Mouse (Mus musculus) midbrain, embryonic 14.5 days (tissue): ENCODE measurements around the gene Rab43. TPM values are rescaled to one million over a fixed set of nuclear protein-coding genes. Genes with fewer than 3 reads are reported as not detected.

Experiments used
- ATAC-seq: fragments of 200-750 bp; cut with Nextera tagmentation; 2 replicates; pipeline ENCODE4 v1.8.0; 2017; ENCODE audit warnings: moderate number of reproducible peaks, moderate library complexity; ENCODE audit not compliant: low FRiP score, low TSS enrichment
- DNase-seq: peaks from one replicate; pipeline ENCODE4 v3.0.0-alpha.2; 2015
- H3K27ac ChIP-seq: fragments of 300-500 bp; sonication (generic); replicated peaks from 2 replicates; pipeline ENCODE4 v1.5.1; 2014; ENCODE audit warnings: mild to moderate bottlenecking, low read depth, low read length, moderate library complexity
- H3K27me3 ChIP-seq: fragments of 300-500 bp; sonication (generic); 2 replicates; pipeline ENCODE4 v1.6.1; 2014; ENCODE audit warnings: low read length, control low read depth, mixed read lengths; ENCODE audit not compliant: control insufficient read depth, insufficient read depth
- H3K36me3 ChIP-seq: fragments of 300-500 bp; sonication (generic); 2 replicates; pipeline ENCODE4 v1.6.1; 2014; ENCODE audit warnings: low read length, control low read depth; ENCODE audit not compliant: control insufficient read depth, insufficient read depth
- H3K4me1 ChIP-seq: fragments of 300-500 bp; sonication (generic); 2 replicates; pipeline ENCODE4 v1.6.1; 2014; ENCODE audit warnings: mild to moderate bottlenecking, antibody characterized with exemption, low read length, control low read depth; ENCODE audit not compliant: control insufficient read depth, insufficient read depth
- H3K4me2 ChIP-seq: fragments of 300-500 bp; sonication (generic); 2 replicates; pipeline ENCODE4 v1.6.1; 2014; ENCODE audit warnings: mild to moderate bottlenecking, low read length, moderate library complexity
- H3K4me3 ChIP-seq: fragments of 300-500 bp; sonication (generic); replicated peaks from 2 replicates; pipeline ENCODE4 v1.5.1; 2014; ENCODE audit warnings: low read depth, low read length
- H3K9ac ChIP-seq: fragments of 300-500 bp; sonication (generic); replicated peaks from 2 replicates; pipeline ENCODE4 v1.6.1; 2014; ENCODE audit warnings: mild to moderate bottlenecking, low read length, moderate library complexity
- H3K9me3 ChIP-seq: fragments of 300-500 bp; sonication (generic); 2 replicates; pipeline ENCODE4 v1.6.1; 2016; ENCODE audit warnings: low read length, control low read depth, mixed read lengths; ENCODE audit not compliant: control insufficient read depth
- WGBS: fragments of 180-500 bp; shearing (Covaris S2); extraction: QIAGEN DNeasy Blood & Tissue Kit; methylation state at CpG from one replicate; pipeline ENCODE4 v1.1.7; 2014; 5-methylcytosine and 5-hydroxymethylcytosine counted together
- polyA plus RNA-seq: library from polyadenylated mRNA; unstranded; fragments of >200 nt; fragmentation: Nextera tagmentation; extraction: Ambion mirVana; gene quantifications from 2 replicates; pipeline ENCODE4 v1.2.1, GENCODE M21; 2014

Rab43 gene
- polyA plus RNA-seq, 1 experiment from 2014 or later, result 9.2 TPM

DNA sequence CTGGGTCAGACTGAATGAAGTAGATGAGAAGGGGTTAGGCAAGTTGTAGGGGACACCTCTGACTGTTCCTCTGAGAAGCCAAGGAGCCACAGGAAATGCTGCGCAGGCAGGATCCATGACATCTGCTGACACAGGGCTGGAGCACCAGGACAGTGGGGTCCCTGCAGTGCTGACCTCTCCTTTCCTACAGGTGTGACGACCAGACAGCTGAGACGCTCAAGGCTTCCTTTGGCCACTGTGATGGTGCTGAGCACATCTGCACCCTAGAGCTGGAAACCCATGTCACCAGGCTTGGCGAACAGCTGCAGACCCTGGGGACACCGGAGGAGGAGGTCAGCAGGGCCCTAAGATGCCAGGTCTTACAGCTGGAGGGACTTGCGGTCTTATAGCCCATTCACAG, 60.4 kb downstream of the Rab43 start:
- 86% methylated on average over 6 of the region's 6 CpGs for WGBS
- no peaks in the 10 kb centered on the region for H3K9me3 ChIP-seq
- no peak for ATAC-seq
- DNase-seq, result no peak
- no peaks in the 10 kb centered on the region for H3K4me1 ChIP-seq
- H3K27ac ChIP-seq, result no peak overlapping the region
- no peaks in the 10 kb centered on the region for H3K36me3 ChIP-seq
- no peaks in the 10 kb centered on the region for H3K27me3 ChIP-seq
- H3K4me2 ChIP-seq, result no peak overlapping the region
- H3K9ac ChIP-seq, result no peak overlapping the region
- no peak overlapping the region for H3K4me3 ChIP-seq

DNA sequence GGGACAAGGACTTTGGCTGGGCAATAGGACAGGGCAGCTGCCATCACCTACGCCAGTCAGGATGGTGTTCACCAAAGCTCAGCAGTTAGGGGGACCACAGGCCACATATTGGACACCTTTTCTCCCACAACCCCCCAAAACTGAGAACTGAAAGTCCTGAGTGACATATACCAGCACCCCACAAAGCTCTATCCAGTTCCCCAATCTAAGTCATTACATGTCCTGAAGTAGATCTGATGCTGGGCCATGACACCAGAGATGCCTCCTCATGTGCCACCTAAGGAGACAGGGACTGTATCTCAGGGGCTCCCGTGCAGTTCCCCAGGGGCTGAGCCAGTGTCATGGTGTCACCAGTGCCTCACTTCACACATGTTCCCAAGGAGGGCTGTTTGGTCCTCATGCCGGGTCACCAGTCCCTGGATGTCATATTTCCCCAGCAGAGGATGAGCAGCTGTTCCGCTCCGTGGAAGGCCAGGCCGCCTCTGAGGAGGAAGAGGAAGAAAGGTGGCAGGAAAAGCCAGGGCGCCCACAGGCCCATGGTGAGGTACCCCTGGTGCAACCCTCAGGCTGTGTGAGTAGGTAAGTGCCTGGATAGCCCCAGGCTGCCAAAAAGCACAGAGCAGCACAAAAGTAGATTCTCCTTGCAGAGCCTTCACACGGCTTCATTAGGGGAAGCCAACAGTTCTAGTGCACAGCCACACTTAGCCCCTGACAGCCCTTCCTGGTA, 61.6 kb downstream of the Rab43 start:
- no peak overlapping the region for H3K9ac ChIP-seq
- no peak overlapping the region for H3K4me3 ChIP-seq
- WGBS, result 89% methylated on average over 8 of the region's 8 CpGs
- no peak overlapping the region for H3K27ac ChIP-seq
- no peaks in the 10 kb centered on the region for H3K9me3 ChIP-seq
- H3K4me1 ChIP-seq, result no peaks in the 10 kb centered on the region
- no peak overlapping the region for H3K4me2 ChIP-seq
- ATAC-seq, result no peak
- H3K36me3 ChIP-seq, result no peaks in the 10 kb centered on the region
- H3K27me3 ChIP-seq, result no peaks in the 10 kb centered on the region
- DNase-seq, result no peak

DNA sequence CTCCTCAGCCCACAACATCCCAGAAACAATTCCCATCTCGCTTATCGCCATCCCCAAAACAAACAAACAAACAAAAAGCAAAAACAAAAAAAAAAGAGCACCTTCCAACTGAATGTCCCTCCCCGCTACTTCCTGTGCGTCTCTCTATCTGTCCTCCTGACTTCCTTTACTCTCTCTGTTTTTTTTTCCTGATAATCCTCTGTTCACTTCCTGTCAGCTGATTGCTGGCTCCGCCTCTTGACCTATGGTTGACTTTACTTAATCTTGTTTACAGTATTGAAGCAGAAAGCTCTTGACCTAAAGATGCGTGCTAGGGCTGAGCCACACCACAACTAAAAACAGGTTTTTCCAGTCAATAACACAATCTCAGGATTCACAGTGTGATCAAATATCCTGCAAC, 63.4 kb downstream of the Rab43 start:
- Histone ChIP-seq H3K4me3 (no peak overlapping the region), H3K4me1 (no peaks in the 10 kb centered on the region), H3K36me3 (no peaks in the 10 kb centered on the region), H3K27me3 (no peaks in the 10 kb centered on the region), H3K9ac (no peak overlapping the region), H3K27ac (no peak overlapping the region), H3K4me2 (no peak overlapping the region), H3K9me3 (no peaks in the 10 kb centered on the region)
- DNase-seq (no peak), ATAC-seq (no peak)
- 94% methylated on average over 6 of the region's 6 CpGs for WGBS

DNA sequence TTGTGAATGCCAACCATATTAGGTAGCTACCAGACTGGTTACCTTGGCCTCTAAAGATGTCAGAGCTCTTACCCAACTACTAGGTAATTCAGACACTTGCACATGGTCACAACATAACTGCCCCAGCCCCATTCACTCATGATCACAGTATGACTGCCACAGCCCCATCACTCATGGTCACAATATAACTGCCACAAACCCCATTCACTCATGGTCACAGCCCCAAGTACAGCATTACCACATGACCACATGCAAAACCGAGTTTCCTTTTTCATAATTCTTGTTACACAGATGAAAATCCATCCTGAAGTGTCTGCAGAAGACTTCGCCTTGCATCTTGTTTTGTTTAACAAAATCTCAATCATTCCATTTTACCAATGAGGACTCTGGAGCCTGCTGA, 63.9 kb downstream of the Rab43 start:
- ATAC-seq (no peak), DNase-seq (no peak)
- Histone ChIP-seq H3K4me1 (no peaks in the 10 kb centered on the region), H3K27me3 (no peaks in the 10 kb centered on the region), H3K36me3 (no peaks in the 10 kb centered on the region), H3K4me2 (no peak overlapping the region), H3K9ac (no peak overlapping the region), H3K9me3 (no peaks in the 10 kb centered on the region), H3K27ac (no peak overlapping the region), H3K4me3 (no peak overlapping the region)
- WGBS, result 92% methylated on average over 2 of the region's 2 CpGs

- H3K27me3 ChIP-seq, result no peaks in the 10 kb centered on the region
- no peak overlapping the region for H3K4me3 ChIP-seq
- 84% methylated on average over 2 of the region's 2 CpGs for WGBS
- no peaks in the 10 kb centered on the region for H3K9me3 ChIP-seq
- no peaks in the 10 kb centered on the region for H3K4me1 ChIP-seq
- ATAC-seq (no peak), DNase-seq (no peak)
- H3K36me3 ChIP-seq, result no peaks in the 10 kb centered on the region
- no peak overlapping the region for H3K27ac ChIP-seq
- H3K9ac ChIP-seq, result no peak overlapping the region
- no peak overlapping the region for H3K4me2 ChIP-seq
These were observed 65.1 kb downstream of the Rab43 start for GRCm38 (mm10) chr6:87746849-87747248.

DNA sequence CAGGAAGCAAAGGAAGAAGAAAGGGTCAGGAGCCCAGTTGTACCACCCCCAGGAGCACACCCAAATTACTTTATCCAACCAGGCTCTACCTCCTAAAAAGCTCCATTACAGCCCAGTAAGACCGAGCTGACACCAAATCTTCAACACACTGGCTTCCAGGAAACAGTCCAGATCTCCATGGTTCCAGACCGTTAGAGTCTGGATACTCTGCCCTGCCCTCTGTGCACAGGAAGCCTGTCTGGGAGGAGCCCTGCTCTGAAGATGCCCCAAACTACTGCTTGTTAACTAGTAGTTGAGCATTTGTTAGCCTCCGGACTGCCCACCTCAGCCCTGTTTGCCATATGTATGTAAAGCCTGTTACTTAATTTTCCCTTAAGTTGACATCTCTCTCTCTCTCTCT, 65.9 kb downstream of the Rab43 start:
- Histone ChIP-seq H3K27me3 (no peaks in the 10 kb centered on the region), H3K36me3 (no peaks in the 10 kb centered on the region), H3K4me1 (no peaks in the 10 kb centered on the region), H3K4me2 (no peak overlapping the region), H3K27ac (no peak overlapping the region), H3K9ac (no peak overlapping the region), H3K4me3 (no peak overlapping the region), H3K9me3 (no peaks in the 10 kb centered on the region)
- 81% methylated on average over 3 of the region's 3 CpGs for whole genome bisulfite sequencing
- DNase-seq (no peak), ATAC-seq (no peak)

DNA sequence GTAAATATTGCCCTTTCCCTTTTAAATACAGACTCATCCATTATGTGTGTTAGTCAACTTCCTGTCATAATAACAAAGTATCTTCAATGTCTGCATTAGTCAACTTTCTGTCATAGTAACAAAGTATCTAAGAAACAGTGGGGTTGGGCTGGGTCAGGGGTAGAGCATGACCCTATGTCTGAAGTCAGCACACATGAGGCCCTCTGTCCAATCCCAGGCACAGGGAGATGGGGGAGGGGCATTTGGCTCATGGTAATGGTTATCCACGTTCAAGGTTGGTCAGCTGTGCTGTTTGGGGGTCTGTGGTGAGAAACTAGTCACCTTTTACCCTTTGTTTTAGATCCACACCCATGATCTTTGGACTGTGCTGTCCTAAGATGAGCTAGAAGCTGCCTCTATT, 66.7 kb downstream of the Rab43 start:
- H3K27me3 ChIP-seq, result no peaks in the 10 kb centered on the region
- H3K4me2 ChIP-seq, result no peak overlapping the region
- no peak overlapping the region for H3K27ac ChIP-seq
- no peaks in the 10 kb centered on the region for H3K9me3 ChIP-seq
- H3K36me3 ChIP-seq, result no peaks in the 10 kb centered on the region
- DNase-seq, result no peak
- no peak overlapping the region for H3K9ac ChIP-seq
- no peaks in the 10 kb centered on the region for H3K4me1 ChIP-seq
- no peak overlapping the region for H3K4me3 ChIP-seq
- 45% methylated on average over 1 of the region's 1 CpGs for WGBS
- no peak for ATAC-seq

- Histone ChIP-seq H3K27me3 (no peaks in the 10 kb centered on the region), H3K27ac (no peak overlapping the region), H3K36me3 (no peaks in the 10 kb centered on the region), H3K9ac (no peak overlapping the region), H3K4me2 (no peak overlapping the region), H3K9me3 (no peaks in the 10 kb centered on the region), H3K4me1 (no peaks in the 10 kb centered on the region), H3K4me3 (no peak overlapping the region)
- DNase-seq, result no peak
- WGBS, result 96% methylated on average over 3 of the region's 3 CpGs
- ATAC-seq, result no peak
These were observed 67.3 kb downstream of the Rab43 start for GRCm38 (mm10) chr6:87744632-87745031.

GRCm38 (mm10) chr6:87743281-87743680, 68.7 kb downstream of the Rab43 start:
- Histone ChIP-seq H3K27me3 (no peaks in the 10 kb centered on the region), H3K9me3 (no peaks in the 10 kb centered on the region), H3K36me3 (no peaks in the 10 kb centered on the region), H3K9ac (no peak overlapping the region), H3K4me3 (no peak overlapping the region), H3K27ac (no peak overlapping the region), H3K4me1 (0 out of 2 replicates have a peak, but pooled peaks cover under 1% of the 10 kb centered on the region), H3K4me2 (no peak overlapping the region)
- DNase-seq, result no peak
- no peak for ATAC-seq
- WGBS, result 66% methylated on average over 5 of the region's 5 CpGs
